Mouse (Mus musculus): Measurements from ENCODE around the gene Pfkfb3. TPM values are rescaled to one million over a fixed set of nuclear protein-coding genes. Genes with fewer than 3 reads are reported as not detected.

The Pfkfb3 gene
- polyA plus RNA-seq, 2 experiments from 2014 or later, result 11.2 to 18.2 TPM

GRCm38 (mm10) chr2:11501301-11502254 is 52.3 kb downstream of the Pfkfb3 start:
- peak; percentile 71 for ATAC-seq

GRCm38 (mm10) chr2:11500666-11501065 is 53.2 kb downstream of the Pfkfb3 start:
- ATAC-seq, result no peak

GRCm38 (mm10) chr2:11496601-11497031 is 57.3 kb downstream of the Pfkfb3 start:
- no peak for ATAC-seq

GRCm38 (mm10) chr2:11494841-11495255 is 59.0 kb downstream of the Pfkfb3 start:
- ATAC-seq, result no peak

- ATAC-seq, result no peak
These were observed 61.0 kb downstream of the Pfkfb3 start for GRCm38 (mm10) chr2:11492855-11493254.

- no peak for ATAC-seq
These were observed 62.4 kb downstream of the Pfkfb3 start for GRCm38 (mm10) chr2:11491471-11491870.

- ATAC-seq, result no peak
These were observed 63.3 kb downstream of the Pfkfb3 start for GRCm38 (mm10) chr2:11490554-11490953.

GRCm38 (mm10) chr2:11483226-11483625 is 70.7 kb downstream of the Pfkfb3 start:
- ATAC-seq, result no peak

GRCm38 (mm10) chr2:11482364-11482763 is 71.5 kb downstream of the Pfkfb3 start:
- ATAC-seq, result no peak

GRCm38 (mm10) chr2:11478960-11479359 is 74.9 kb downstream of the Pfkfb3 start:
- no peak for ATAC-seq

GRCm38 (mm10) chr2:11475316-11475715 is 78.6 kb downstream of the Pfkfb3 start:
- ATAC-seq, result no peak

- no peak for ATAC-seq
These were observed 89.2 kb downstream of the Pfkfb3 start for GRCm38 (mm10) chr2:11464661-11465099.

- no peak for ATAC-seq
These were observed 92.9 kb downstream of the Pfkfb3 start for GRCm38 (mm10) chr2:11460976-11461375.

GRCm38 (mm10) chr2:11458494-11458893 is 95.4 kb downstream of the Pfkfb3 start:
- no peak for ATAC-seq

GRCm38 (mm10) chr2:11457904-11458303 is 96.0 kb downstream of the Pfkfb3 start:
- ATAC-seq, result no peak

GRCm38 (mm10) chr2:11448711-11449110 is 105.2 kb downstream of the Pfkfb3 start:
- no peak for ATAC-seq

GRCm38 (mm10) chr2:11447865-11448264 is 106.0 kb downstream of the Pfkfb3 start:
- ATAC-seq, result no peak

- no peak for ATAC-seq
These were observed 108.2 kb downstream of the Pfkfb3 start for GRCm38 (mm10) chr2:11445722-11446121.

- no peak for ATAC-seq
These were observed 112.0 kb downstream of the Pfkfb3 start for GRCm38 (mm10) chr2:11441864-11442263.

- ATAC-seq, result no peak
These were observed 115.5 kb downstream of the Pfkfb3 start for GRCm38 (mm10) chr2:11438231-11438954.

GRCm38 (mm10) chr2:11436353-11436752 is 117.5 kb downstream of the Pfkfb3 start:
- no peak for ATAC-seq

- ATAC-seq, result no peak
These were observed 120.5 kb downstream of the Pfkfb3 start for GRCm38 (mm10) chr2:11433353-11433752.

GRCm38 (mm10) chr2:11429538-11429937 is 124.3 kb downstream of the Pfkfb3 start:
- peak; percentile 54 for ATAC-seq

Measured in activated CD4-positive, CD25-positive, alpha-beta regulatory T cell, adult 4 months (primary cell).